Mouse (Mus musculus): ENCODE data around the gene Exosc8. TPM values are rescaled to one million over a fixed set of nuclear protein-coding genes. Genes with fewer than 3 reads are reported as not detected.
A peak's percentile ranks its signal among the peaks of the same experiment; 100 is the strongest.

Gene Exosc8
- polyA plus RNA-seq, 1 experiment from 2014 or later: 70.1 TPM

GRCm38 (mm10) chr3:54693056-54693415 lies 42.2 kb downstream of the Exosc8 start:
- Histone ChIP-seq H3K4me3 (peak overlapping the region; percentile 82), H3K27me3 (no peaks in the 10 kb centered on the region), H3K4me1 (replicated peaks) (peaks cover 9% of the 10 kb centered on the region), H3K9me3 (no peaks in the 10 kb centered on the region), H3K27ac (replicated peaks) (peak overlapping the region; percentile 84), H3K9ac (peak overlapping the region; percentile 62), H3K36me3 (peaks cover 22% of the 10 kb centered on the region), H3K4me2 (peak overlapping the region; percentile 87)
- no peak; the same call in 1 of the 2 replicates for ATAC-seq (ENCODE audit: low FRiP score, low read depth)
- 0% methylated on average over 8 of the region's 8 CpGs for WGBS

GRCm38 (mm10) chr3:54692202-54693055 lies 42.8 kb downstream of the Exosc8 start, which contains the start of gene Supt20:
Gene Supt20 (plus strand): TSS chr3:54692807.
- Histone ChIP-seq H3K4me1 (replicated peaks) (peaks cover 9% of the 10 kb centered on the region), H3K9ac (peak within 1 kb of the TSS; percentile 62), H3K9me3 (no peaks in the 10 kb centered on the region), H3K27ac (replicated peaks) (peak within 1 kb of the TSS; percentile 84), H3K36me3 (peaks cover 18% of the 10 kb centered on the region), H3K27me3 (no peaks in the 10 kb centered on the region), H3K4me2 (peak within 1 kb of the TSS; percentile 87), H3K4me3 (peak within 1 kb of the TSS; percentile 82)
- 2% methylated on average over 65 of the region's 65 CpGs for WGBS
- ATAC-seq (ENCODE audit: low FRiP score, low read depth): peak; percentile 99

DNA sequence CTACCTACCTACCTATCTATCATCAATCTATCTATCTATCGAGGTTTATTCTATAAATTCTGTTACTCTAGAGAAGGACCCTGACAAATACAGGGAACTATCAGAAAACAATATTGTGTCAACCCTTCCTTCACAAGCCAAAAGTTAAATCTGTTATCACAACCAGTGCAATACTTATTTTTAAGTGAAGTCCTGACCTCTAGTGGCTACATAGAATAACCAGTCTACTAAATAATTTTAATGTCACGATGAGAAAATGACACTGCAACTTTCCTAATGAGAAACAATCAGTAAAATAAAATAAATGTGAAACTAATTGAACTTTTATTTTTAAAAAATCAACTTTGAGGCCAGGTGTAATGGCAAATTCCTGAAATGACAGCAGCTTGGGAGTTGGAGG lies 46.1 kb downstream of the Exosc8 start:
- Histone ChIP-seq H3K36me3 (no peaks in the 10 kb centered on the region), H3K4me1 (replicated peaks) (peaks cover 5% of the 10 kb centered on the region), H3K27me3 (no peaks in the 10 kb centered on the region), H3K27ac (replicated peaks) (no peak overlapping the region), H3K9ac (no peak overlapping the region), H3K9me3 (no peaks in the 10 kb centered on the region), H3K4me3 (no peak overlapping the region), H3K4me2 (no peak overlapping the region)
- ATAC-seq (ENCODE audit: low FRiP score, low read depth): no peak
- WGBS: 48% methylated on average over 2 of the region's 2 CpGs

DNA sequence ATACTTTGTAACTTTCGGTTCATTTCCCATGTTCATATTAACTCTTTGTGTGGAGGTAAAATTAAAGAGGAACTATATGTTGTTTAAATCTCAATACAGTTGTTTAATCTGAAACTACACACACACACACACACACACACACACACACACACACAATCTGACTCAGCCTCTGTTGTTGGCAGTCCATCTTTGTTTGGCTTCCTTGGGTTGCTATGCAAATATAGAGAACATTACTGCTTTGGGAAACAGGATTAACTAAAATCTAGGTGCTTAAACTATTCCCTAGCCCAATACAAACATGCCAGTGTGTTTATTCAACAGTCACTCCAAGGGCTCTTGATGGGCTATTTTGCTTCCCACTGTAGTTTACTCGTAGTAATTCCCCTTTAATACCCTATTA lies 47.9 kb downstream of the Exosc8 start:
- Histone ChIP-seq H3K4me2 (no peak overlapping the region), H3K4me1 (replicated peaks) (peaks cover 3% of the 10 kb centered on the region), H3K9me3 (no peaks in the 10 kb centered on the region), H3K4me3 (no peak overlapping the region), H3K27ac (replicated peaks) (no peak overlapping the region), H3K27me3 (no peaks in the 10 kb centered on the region), H3K36me3 (no peaks in the 10 kb centered on the region), H3K9ac (no peak overlapping the region)
- 81% methylated on average over 2 of the region's 2 CpGs for WGBS
- no peak for ATAC-seq (ENCODE audit: low FRiP score, low read depth)

DNA sequence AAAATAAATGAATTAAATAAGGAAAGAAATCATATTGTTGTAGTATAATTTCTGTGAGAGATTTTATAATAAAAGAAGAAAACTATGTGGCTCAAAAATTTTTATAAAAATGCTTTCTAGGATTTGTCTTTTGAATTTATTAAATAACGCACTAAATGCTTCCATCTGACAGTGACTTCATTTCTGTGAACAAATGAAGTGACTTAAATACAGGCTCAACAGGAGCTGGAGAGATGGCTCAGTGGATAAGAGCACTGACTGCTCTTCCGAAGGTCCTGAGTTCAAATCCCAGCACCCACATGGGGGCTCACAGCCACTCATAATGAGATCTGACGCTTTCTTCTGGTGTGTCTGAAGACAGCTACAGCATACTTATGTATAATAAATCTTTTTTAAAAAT lies 50.0 kb downstream of the Exosc8 start:
- no peak overlapping the region for H3K4me3 ChIP-seq
- no peaks in the 10 kb centered on the region for H3K27me3 ChIP-seq
- H3K9me3 ChIP-seq: no peaks in the 10 kb centered on the region
- WGBS: 94% methylated on average over 3 of the region's 3 CpGs
- H3K4me2 ChIP-seq: no peak overlapping the region
- no peak for ATAC-seq (ENCODE audit: low FRiP score, low read depth)
- no peaks in the 10 kb centered on the region for H3K4me1 ChIP-seq (replicated peaks)
- H3K36me3 ChIP-seq: no peaks in the 10 kb centered on the region
- no peak overlapping the region for H3K27ac ChIP-seq (replicated peaks)
- no peak overlapping the region for H3K9ac ChIP-seq

GRCm38 (mm10) chr3:54681310-54682204 lies 53.6 kb downstream of the Exosc8 start:
- no peaks in the 10 kb centered on the region for H3K9me3 ChIP-seq
- ATAC-seq (ENCODE audit: low FRiP score, low read depth): no peak
- no peaks in the 10 kb centered on the region for H3K4me1 ChIP-seq (replicated peaks)
- H3K4me3 ChIP-seq: no peak overlapping the region
- no peaks in the 10 kb centered on the region for H3K36me3 ChIP-seq
- H3K27me3 ChIP-seq: no peaks in the 10 kb centered on the region
- 78% methylated on average over 6 of the region's 6 CpGs for WGBS
- no peak overlapping the region for H3K4me2 ChIP-seq
- H3K27ac ChIP-seq (replicated peaks): no peak overlapping the region
- H3K9ac ChIP-seq: no peak overlapping the region

Other genes starting within 250 kb of the Exosc8 start
- gene Supt20, start 42.6 kb downstream of the Exosc8 start, polyA plus RNA-seq (2015; fragmentation: Nextera tagmentation; extraction: Ambion mirVana): 82.4 and 87.7 TPM in 2 replicates
- gene Gm21958, start 21.0 kb downstream of the Exosc8 start, polyA plus RNA-seq (2015; fragmentation: Nextera tagmentation; extraction: Ambion mirVana): 0.41 TPM in 1 of 2 replicates, not detected in the other
- 45.0 and 45.4 TPM in 2 replicates for gene Alg5, start 146 bp upstream of the Exosc8 start, polyA plus RNA-seq (2015; fragmentation: Nextera tagmentation; extraction: Ambion mirVana)
- 0.85 and 0.91 TPM in 2 replicates for gene Smad9, start 20.2 kb upstream of the Exosc8 start, polyA plus RNA-seq (2015; fragmentation: Nextera tagmentation; extraction: Ambion mirVana)
- gene Rfxap, start 72.4 kb upstream of the Exosc8 start, polyA plus RNA-seq (2015; fragmentation: Nextera tagmentation; extraction: Ambion mirVana): 44.0 and 45.1 TPM in 2 replicates
- gene Sertm1, start 180.5 kb upstream of the Exosc8 start, polyA plus RNA-seq (2015; fragmentation: Nextera tagmentation; extraction: Ambion mirVana): 1.2 and 1.4 TPM in 2 replicates

Measured in hindbrain, embryonic 15.5 days (tissue).